Mouse (Mus musculus) heart, embryonic 15.5 days (tissue): Measurements from ENCODE around the gene Nrxn3. TPM values are rescaled to one million over a fixed set of nuclear protein-coding genes. Genes with fewer than 3 reads are reported as not detected.

Experiments used
- ATAC-seq: fragments of 200-750 bp; cut with Nextera tagmentation; replicated peaks from 2 replicates; pipeline ENCODE4 v1.8.0; 2017; ENCODE audit warnings: low read depth, moderate TSS enrichment; ENCODE audit not compliant: insufficient number of reproducible peaks, insufficient read depth, low FRiP score
- H3K27ac ChIP-seq: fragments of 300-500 bp; sonication (generic); 2 replicates; pipeline ENCODE4 v1.5.1; 2015; ENCODE audit warnings: mild to moderate bottlenecking, inconsistent platforms
- H3K27me3 ChIP-seq: fragments of 300-500 bp; sonication (generic); 2 replicates; pipeline ENCODE4 v1.6.1; 2015; ENCODE audit warnings: inconsistent platforms
- H3K36me3 ChIP-seq: fragments of 300-500 bp; sonication (generic); 2 replicates; pipeline ENCODE4 v1.6.1; 2015; ENCODE audit warnings: mild to moderate bottlenecking, inconsistent platforms
- H3K4me1 ChIP-seq: fragments of 300-500 bp; sonication (generic); replicated peaks from 2 replicates; pipeline ENCODE4 v1.6.1; 2015; ENCODE audit warnings: inconsistent platforms
- H3K4me2 ChIP-seq: fragments of 300-500 bp; sonication (generic); 2 replicates; pipeline ENCODE4 v1.6.1; 2015; ENCODE audit warnings: inconsistent platforms, mild to moderate bottlenecking, moderate library complexity
- H3K4me3 ChIP-seq: fragments of 300-500 bp; sonication (generic); 2 replicates; pipeline ENCODE4 v1.5.1; 2015; ENCODE audit warnings: mild to moderate bottlenecking, inconsistent platforms
- H3K9ac ChIP-seq: fragments of 300-500 bp; sonication (generic); 2 replicates; pipeline ENCODE4 v1.6.1; 2015; ENCODE audit warnings: mild to moderate bottlenecking, inconsistent platforms
- H3K9me3 ChIP-seq: fragments of 300-500 bp; sonication (generic); replicated peaks from 2 replicates; pipeline ENCODE4 v1.6.1; 2016; ENCODE audit warnings: inconsistent platforms
- WGBS: fragments of 180-500 bp; shearing (Covaris S2); methylation state at CpG from one replicate; pipeline ENCODE4 v1.1.7; 2015; ENCODE audit warnings: mixed read lengths; 5-methylcytosine and 5-hydroxymethylcytosine counted together
- polyA plus RNA-seq: library from polyadenylated mRNA; unstranded; fragments of >200 nt; fragmentation: Nextera tagmentation; extraction: Ambion mirVana; gene quantifications from 2 replicates; pipeline ENCODE4 v1.2.1, GENCODE M21; 2015

Gene Nrxn3
- polyA plus RNA-seq, 1 experiment from 2014 or later: 1.1 TPM

- no peak for ATAC-seq
- WGBS: 50% methylated on average over 3 of the region's 3 CpGs
- no peaks in the 10 kb centered on the region for H3K4me1 ChIP-seq
Measured at GRCm38 (mm10) chr12:89395121-89395792, 672.6 kb downstream of the Nrxn3 start.

GRCm38 (mm10) chr12:89436519-89436918, 713.8 kb downstream of the Nrxn3 start:
- no peaks in the 10 kb centered on the region for H3K9me3 ChIP-seq
- ATAC-seq: peak; percentile 58; the same call in 1 of the 2 replicates
- no peak overlapping the region for H3K27ac ChIP-seq

More at GRCm38 (mm10) chr12:89395121-89395792, 672.6 kb downstream of the Nrxn3 start:
- Histone ChIP-seq H3K4me3 (no peak overlapping the region), H3K9me3 (no peaks in the 10 kb centered on the region), H3K27me3 (no peaks in the 10 kb centered on the region), H3K9ac (no peak overlapping the region), H3K4me2 (no peak overlapping the region), H3K27ac (no peak overlapping the region), H3K36me3 (no peaks in the 10 kb centered on the region)

GRCm38 (mm10) chr12:89442323-89443038, 719.8 kb downstream of the Nrxn3 start:
- Histone ChIP-seq H3K4me3 (no peak overlapping the region), H3K27ac (no peak overlapping the region), H3K9me3 (no peaks in the 10 kb centered on the region), H3K9ac (no peak overlapping the region), H3K36me3 (no peaks in the 10 kb centered on the region), H3K4me2 (no peak overlapping the region), H3K4me1 (peaks cover 8% of the 10 kb centered on the region; the same call in 1 of the 2 replicates), H3K27me3 (no peaks in the 10 kb centered on the region)
- no peak for ATAC-seq
- WGBS: 62% methylated on average over 2 of the region's 2 CpGs

More at GRCm38 (mm10) chr12:89436519-89436918, 713.8 kb downstream of the Nrxn3 start:
- Histone ChIP-seq H3K4me1 (peaks cover 13% of the 10 kb centered on the region; the same call in 1 of the 2 replicates), H3K27me3 (no peaks in the 10 kb centered on the region), H3K4me2 (no peak overlapping the region), H3K4me3 (no peak overlapping the region), H3K36me3 (no peaks in the 10 kb centered on the region), H3K9ac (no peak overlapping the region)

- no peaks in the 10 kb centered on the region for H3K9me3 ChIP-seq
- H3K9ac ChIP-seq: no peak overlapping the region
- WGBS: 5% methylated on average over 2 of the region's 2 CpGs
- H3K36me3 ChIP-seq: no peaks in the 10 kb centered on the region
- no peaks in the 10 kb centered on the region for H3K4me1 ChIP-seq
- ATAC-seq: no peak
- H3K4me3 ChIP-seq: no peak overlapping the region
- H3K27ac ChIP-seq: no peak overlapping the region
- no peak overlapping the region for H3K4me2 ChIP-seq
- no peaks in the 10 kb centered on the region for H3K27me3 ChIP-seq
Measured at GRCm38 (mm10) chr12:89450667-89451298, 728.1 kb downstream of the Nrxn3 start.

- no peak; the same call in 1 of the 2 replicates for ATAC-seq
Measured at GRCm38 (mm10) chr12:89470226-89470625, 747.5 kb downstream of the Nrxn3 start.

GRCm38 (mm10) chr12:89471289-89471688, 748.6 kb downstream of the Nrxn3 start:
- H3K4me3 ChIP-seq: no peak overlapping the region
- no peak overlapping the region for H3K27ac ChIP-seq
- H3K9ac ChIP-seq: no peak overlapping the region
- 34% methylated on average over 2 of the region's 2 CpGs for WGBS
- no peak for ATAC-seq
- H3K27me3 ChIP-seq: no peaks in the 10 kb centered on the region
- peaks cover 8% of the 10 kb centered on the region; the same call in 1 of the 2 replicates for H3K4me1 ChIP-seq
- H3K4me2 ChIP-seq: no peak overlapping the region
- no peaks in the 10 kb centered on the region for H3K9me3 ChIP-seq
- H3K36me3 ChIP-seq: no peaks in the 10 kb centered on the region

More at GRCm38 (mm10) chr12:89470226-89470625, 747.5 kb downstream of the Nrxn3 start:
- Histone ChIP-seq H3K4me3 (no peak overlapping the region), H3K27me3 (no peaks in the 10 kb centered on the region), H3K4me2 (no peak overlapping the region), H3K27ac (no peak overlapping the region; the same call in 1 of the 2 replicates), H3K9ac (no peak overlapping the region), H3K9me3 (no peaks in the 10 kb centered on the region), H3K36me3 (no peaks in the 10 kb centered on the region), H3K4me1 (peaks cover 8% of the 10 kb centered on the region; the same call in 1 of the 2 replicates)
- 48% methylated on average over 2 of the region's 2 CpGs for whole genome bisulfite sequencing

- no peak overlapping the region for H3K9ac ChIP-seq
- H3K27me3 ChIP-seq: no peaks in the 10 kb centered on the region
- no peaks in the 10 kb centered on the region for H3K9me3 ChIP-seq
- H3K36me3 ChIP-seq: no peaks in the 10 kb centered on the region
- no peak overlapping the region for H3K4me3 ChIP-seq
- 42% methylated on average over 4 of the region's 4 CpGs for WGBS
- no peak overlapping the region for H3K27ac ChIP-seq
- no peak for ATAC-seq
- H3K4me1 ChIP-seq: peaks cover 8% of the 10 kb centered on the region; the same call in 1 of the 2 replicates
- H3K4me2 ChIP-seq: no peak overlapping the region
Measured at GRCm38 (mm10) chr12:89471874-89472273, 749.2 kb downstream of the Nrxn3 start.

GRCm38 (mm10) chr12:89479096-89479495, 756.4 kb downstream of the Nrxn3 start:
- Histone ChIP-seq H3K4me1 (no peaks in the 10 kb centered on the region), H3K4me3 (no peak overlapping the region), H3K9ac (no peak overlapping the region), H3K9me3 (no peaks in the 10 kb centered on the region), H3K27ac (no peak overlapping the region), H3K27me3 (no peaks in the 10 kb centered on the region), H3K4me2 (no peak overlapping the region), H3K36me3 (no peaks in the 10 kb centered on the region)
- WGBS: 26% methylated on average over 4 of the region's 4 CpGs
- ATAC-seq: no peak

- Histone ChIP-seq H3K36me3 (no peaks in the 10 kb centered on the region), H3K4me3 (no peak overlapping the region), H3K27me3 (no peaks in the 10 kb centered on the region), H3K4me1 (no peaks in the 10 kb centered on the region), H3K27ac (no peak overlapping the region), H3K9ac (no peak overlapping the region), H3K4me2 (no peak overlapping the region), H3K9me3 (no peaks in the 10 kb centered on the region)
- no peak for ATAC-seq
- 36% methylated on average over 5 of the region's 5 CpGs for WGBS
Measured at GRCm38 (mm10) chr12:89482223-89482622, 759.5 kb downstream of the Nrxn3 start.

- WGBS: 53% methylated on average over 3 of the region's 3 CpGs
- Histone ChIP-seq H3K9ac (no peak overlapping the region), H3K36me3 (no peaks in the 10 kb centered on the region), H3K27ac (no peak overlapping the region), H3K4me2 (no peak overlapping the region), H3K27me3 (no peaks in the 10 kb centered on the region), H3K4me1 (no peaks in the 10 kb centered on the region), H3K9me3 (no peaks in the 10 kb centered on the region), H3K4me3 (no peak overlapping the region)
- ATAC-seq: no peak
Measured at GRCm38 (mm10) chr12:89504026-89504425, 781.4 kb downstream of the Nrxn3 start.

GRCm38 (mm10) chr12:89505121-89505764, 782.6 kb downstream of the Nrxn3 start:
- ATAC-seq: no peak
- no peak overlapping the region for H3K4me3 ChIP-seq
- no peaks in the 10 kb centered on the region for H3K27me3 ChIP-seq
- H3K27ac ChIP-seq: no peak overlapping the region
- no peaks in the 10 kb centered on the region for H3K9me3 ChIP-seq
- no peaks in the 10 kb centered on the region for H3K4me1 ChIP-seq
- no peak overlapping the region for H3K4me2 ChIP-seq
- no peaks in the 10 kb centered on the region for H3K36me3 ChIP-seq
- 51% methylated on average over 2 of the region's 2 CpGs for WGBS
- no peak overlapping the region for H3K9ac ChIP-seq
